Mouse (Mus musculus) adrenal gland, postnatal 0 days (tissue): ENCODE measurements around the gene Slfn1. TPM values are rescaled to one million over a fixed set of nuclear protein-coding genes. Genes with fewer than 3 reads are reported as not detected.

Experiments
- polyA plus RNA-seq: library from polyadenylated mRNA; unstranded; fragments of >200 nt; fragmentation: Nextera tagmentation; extraction: Ambion mirVana; gene quantifications from 2 replicates; pipeline ENCODE4 v1.2.1, GENCODE M21; 2015

Gene Slfn1
- polyA plus RNA-seq: 0.93 and 1.1 TPM in 2 replicates

DNA sequence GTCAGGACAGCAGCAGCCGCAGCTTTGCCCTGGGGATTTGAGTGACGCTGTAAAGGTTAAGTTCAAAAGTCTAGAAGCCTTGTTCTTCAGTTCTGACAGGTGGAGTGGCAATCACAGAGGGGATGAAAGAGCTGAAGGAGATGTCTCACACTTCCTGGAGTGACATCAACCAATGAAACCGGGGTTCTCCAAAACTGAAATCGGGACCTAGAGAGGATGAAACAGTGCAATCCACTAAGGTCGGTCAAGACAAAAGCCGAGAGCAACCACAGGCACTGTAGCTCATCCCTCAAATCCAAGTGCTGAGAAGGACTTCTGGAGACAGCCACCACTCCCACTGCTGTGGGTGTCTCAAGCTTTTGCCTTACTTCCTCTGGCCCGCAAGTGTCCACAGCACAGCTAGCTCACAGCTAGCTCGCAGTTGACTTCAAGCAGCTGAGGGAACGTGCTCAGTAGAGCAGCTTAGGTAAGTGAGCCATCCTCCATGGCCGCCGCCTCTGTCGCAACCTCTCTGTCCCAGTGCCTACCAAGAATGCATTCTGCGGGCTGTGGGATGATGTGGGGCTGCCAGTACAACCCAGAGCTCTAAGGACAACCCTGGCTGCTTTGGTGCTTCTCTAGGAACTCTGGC, at the start of gene Slfn1:
TSS of gene Slfn1 (plus strand) at position 253 of the 631 bp plus-strand sequence.

Other genes with a start within 250 kb of the Slfn1 start
- gene Rffl, start 245.6 kb upstream of the Slfn1 start, polyA plus RNA-seq: 5.7 and 7.4 TPM in 2 replicates
- gene Rad51d, start 226.2 kb upstream of the Slfn1 start, polyA plus RNA-seq: 9.8 and 12.0 TPM in 2 replicates
- gene Fndc8, start 224.7 kb upstream of the Slfn1 start, polyA plus RNA-seq: 0.33 TPM in 1 of 2 replicates, not detected in the other
- 13.4 and 17.0 TPM in 2 replicates for gene Nle1, start 208.4 kb upstream of the Slfn1 start, polyA plus RNA-seq
- gene Unc45b, start 206.3 kb upstream of the Slfn1 start, polyA plus RNA-seq: 1.3 and 4.1 TPM in 2 replicates
- gene Slfn5, start 165.5 kb upstream of the Slfn1 start, polyA plus RNA-seq: 7.1 and 10.4 TPM in 2 replicates
- gene Slfn9, start 125.0 kb upstream of the Slfn1 start, polyA plus RNA-seq: 5.1 and 7.2 TPM in 2 replicates
- 0.91 and 1.0 TPM in 2 replicates for gene Slfn8, start 96.0 kb upstream of the Slfn1 start, polyA plus RNA-seq
- 15.7 and 20.2 TPM in 2 replicates for gene Slfn2, start 51.7 kb upstream of the Slfn1 start, polyA plus RNA-seq
- 0.11 and 0.46 TPM in 2 replicates for gene Slfn4, start 58.3 kb downstream of the Slfn1 start, polyA plus RNA-seq
- 0.47 and 1.0 TPM in 2 replicates for gene Slfn3, start 74.5 kb downstream of the Slfn1 start, polyA plus RNA-seq
- gene Slfn14, start 169.9 kb downstream of the Slfn1 start, polyA plus RNA-seq: 0.85 and 0.97 TPM in 2 replicates
- 32.6 and 37.1 TPM in 2 replicates for gene Ap2b1, start 182.2 kb downstream of the Slfn1 start, polyA plus RNA-seq
- gene Pex12, start 185.7 kb downstream of the Slfn1 start, polyA plus RNA-seq: 8.4 and 13.0 TPM in 2 replicates